In the genomic region with DNA sequence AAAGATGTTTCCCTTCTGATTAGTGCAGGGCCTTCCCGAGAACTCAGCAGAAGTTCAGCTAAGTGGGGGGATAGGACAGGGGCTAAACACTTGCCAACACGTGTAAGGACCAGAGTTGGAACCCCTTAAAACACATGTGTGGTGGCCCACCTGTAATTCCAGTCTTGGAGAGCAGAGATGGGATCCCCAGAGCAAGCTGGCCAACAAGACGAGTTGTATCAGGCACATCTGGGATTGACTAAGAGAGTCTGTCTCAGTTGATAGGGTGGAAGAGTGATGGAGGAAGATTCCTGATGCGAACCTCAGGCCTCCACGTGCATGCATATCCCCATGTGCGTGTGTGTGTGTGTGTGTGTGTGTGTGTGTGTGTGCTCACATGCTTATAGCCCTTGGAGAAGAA, we compare ENCODE assay signal across 27 mouse cellular contexts. TPM values are rescaled to one million over a fixed set of nuclear protein-coding genes. Genes with fewer than 3 reads are reported as not detected.
"Had no signal": no experiment of that assay in that cellular context is flagged by ENCODE, and none has a peak within 500 bp of the region (broad histone marks: within the 10 kb centered on the region; RNA-seq: fewer than 3 reads in every experiment).

No protein-coding gene starts in this region.

- H3K27me3 ChIP-seq: liver, embryonic 12.5 days; lung, embryonic 15.5 days; midbrain, embryonic 12.5 days; neural tube, embryonic 13.5 days; neural tube, embryonic 15.5 days had no signal

- H3K9me3 ChIP-seq: liver, embryonic 12.5 days; lung, embryonic 15.5 days; midbrain, embryonic 10.5 days; midbrain, embryonic 12.5 days; neural tube, embryonic 13.5 days; neural tube, embryonic 15.5 days had no signal

- H3K4me3 ChIP-seq: liver, embryonic 12.5 days; lung, embryonic 15.5 days; midbrain, embryonic 10.5 days; midbrain, embryonic 12.5 days; myocyte; neural tube, embryonic 13.5 days; neural tube, embryonic 15.5 days had no signal

- ATAC-seq: liver, embryonic 12.5 days; lung, postnatal 0 days; midbrain, embryonic 16.5 days had no signal

- H3K4me1 ChIP-seq: liver, embryonic 12.5 days; lung, embryonic 15.5 days; midbrain, embryonic 10.5 days; midbrain, embryonic 12.5 days; neural tube, embryonic 13.5 days; neural tube, embryonic 15.5 days had no signal

- DNase-seq: lung, adult 18-20 months; lung, postnatal 4 days; midbrain, embryonic 14.5 days; retina, postnatal 1 day; right cerebral cortex, adult 18-20 months; right cerebral cortex, postnatal 14 days; spleen, adult 18-20 months; thymus, adult 18-20 months; thymus, postnatal 36 days had no signal

- H3K36me3 ChIP-seq: liver, embryonic 12.5 days; lung, embryonic 15.5 days had no signal

- H3K27ac ChIP-seq: liver, embryonic 12.5 days; liver, embryonic 14.5 days; lung, embryonic 15.5 days; midbrain, embryonic 10.5 days; midbrain, embryonic 12.5 days; neural tube, embryonic 13.5 days; neural tube, embryonic 15.5 days had no signal

RNA-seq across cellular contexts. Expression of gene Vmn1r40, which starts 35.9 kb away (rescaled TPM):
- total RNA-seq: megakaryocyte, adult 5-6 weeks; megakaryocyte-erythroid progenitor cell, adult 5-6 weeks had no signal
- polyA plus RNA-seq: liver, embryonic 12.5 days; liver, embryonic 14.5 days; liver, embryonic 16.5 days; lung, embryonic 15.5 days; lung, postnatal 0 days; midbrain, embryonic 10.5 days; midbrain, embryonic 12.5 days; midbrain, embryonic 14.5 days; midbrain, embryonic 16.5 days; myocyte; neural tube, embryonic 11.5 days; neural tube, embryonic 13.5 days; neural tube, embryonic 15.5 days; small intestine, adult 2 months; stomach, embryonic 14.5 days; stomach, embryonic 16.5 days; thymus, postnatal 0 days had no signal
